10 mouse cellular contexts compared by ENCODE assay signal in the genomic region with DNA sequence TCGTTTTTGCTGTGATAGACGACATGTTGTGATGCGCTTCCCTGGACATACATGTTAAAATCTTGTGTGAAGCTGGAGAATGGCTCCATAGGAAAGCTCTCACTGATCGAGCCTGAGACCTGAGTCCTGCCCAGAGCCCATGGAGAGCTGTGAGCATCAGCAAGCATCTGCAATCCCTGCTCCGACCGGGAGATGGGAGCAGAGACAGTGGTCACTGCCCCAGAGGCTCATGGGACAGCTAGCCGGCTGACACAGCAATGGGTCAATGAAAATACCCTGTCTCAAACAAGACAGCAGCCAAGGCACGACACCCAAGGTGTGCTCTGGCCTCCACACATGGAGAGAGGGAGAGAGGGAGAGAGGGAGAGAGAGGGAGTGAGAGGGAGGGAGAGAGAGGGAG. TPM values are rescaled to one million over a fixed set of nuclear protein-coding genes. Genes with fewer than 3 reads are reported as not detected.
A peak's percentile ranks its signal among the peaks of the same experiment; 100 is the strongest.
DNase-seq lines count a peak whose midpoint lies in the region; ATAC-seq lines count a peak whose summit lies in the region.
"Had no signal": no experiment of that assay in that cellular context is flagged by ENCODE, and none has a peak within 500 bp of the region (broad histone marks: within the 10 kb centered on the region; RNA-seq: fewer than 3 reads in every experiment).

No protein-coding gene starts in this region.

- H3K4me3 ChIP-seq in kidney, embryonic 16.5 days (ENCODE audit: low read length), result no peak overlapping the region
- no peak overlapping the region for H3K4me3 ChIP-seq in kidney, embryonic 14.5 days (ENCODE audit: low read length)
- H3K4me3 ChIP-seq in neural tube, embryonic 11.5 days (ENCODE audit: low read depth, low read length), result no peak overlapping the region
- H3K4me3 ChIP-seq in forebrain, embryonic 11.5 days (ENCODE audit: low read depth, low read length), result no peak overlapping the region
- H3K4me3 ChIP-seq: erythroblast, embryonic 14.5 days; stomach, embryonic 15.5 days had no signal

- no peak for ATAC-seq in kidney, embryonic 16.5 days (ENCODE audit: low FRiP score, low TSS enrichment)
- ATAC-seq in kidney, embryonic 14.5 days (ENCODE audit: low FRiP score, low TSS enrichment), result 0 out of 2 replicates have a peak, but pooled peaks have one; percentile 43
- no peak for ATAC-seq in neural tube, embryonic 11.5 days (ENCODE audit: insufficient read depth, low FRiP score, low TSS enrichment)
- ATAC-seq in forebrain, embryonic 11.5 days (replicated peaks; ENCODE audit: low FRiP score), result no peak

- no peaks in the 10 kb centered on the region for H3K9me3 ChIP-seq in kidney, embryonic 16.5 days (ENCODE audit: low read length)
- no peaks in the 10 kb centered on the region for H3K9me3 ChIP-seq in kidney, embryonic 14.5 days (ENCODE audit: control insufficient read depth, low read length)
- no peaks in the 10 kb centered on the region for H3K9me3 ChIP-seq in neural tube, embryonic 11.5 days (ENCODE audit: control insufficient read depth, low read length)
- no peaks in the 10 kb centered on the region for H3K9me3 ChIP-seq in forebrain, embryonic 11.5 days (ENCODE audit: control insufficient read depth, low read length)
- H3K9me3 ChIP-seq: stomach, embryonic 15.5 days had no signal

- H3K27ac ChIP-seq in kidney, embryonic 16.5 days (ENCODE audit: low read length), result no peak overlapping the region
- H3K27ac ChIP-seq in kidney, embryonic 14.5 days (ENCODE audit: low read depth, low read length), result no peak overlapping the region
- H3K27ac ChIP-seq in neural tube, embryonic 11.5 days (ENCODE audit: low read depth, low read length), result no peak overlapping the region
- H3K27ac ChIP-seq in forebrain, embryonic 11.5 days (ENCODE audit: low read depth, low read length), result no peak overlapping the region
- H3K27ac ChIP-seq: stomach, embryonic 15.5 days had no signal

- H3K9ac ChIP-seq in kidney, embryonic 16.5 days (replicated peaks; ENCODE audit: low read length), result no peak overlapping the region
- no peak overlapping the region for H3K9ac ChIP-seq in kidney, embryonic 14.5 days (ENCODE audit: low read depth, low read length)
- no peak overlapping the region for H3K9ac ChIP-seq in neural tube, embryonic 11.5 days (ENCODE audit: low read length)
- no peak overlapping the region for H3K9ac ChIP-seq in forebrain, embryonic 11.5 days (ENCODE audit: low read length)
- H3K9ac ChIP-seq: stomach, embryonic 15.5 days had no signal

- H3K36me3 ChIP-seq in kidney, embryonic 16.5 days (ENCODE audit: insufficient read depth, low read length), result no peaks in the 10 kb centered on the region
- H3K36me3 ChIP-seq in kidney, embryonic 14.5 days (ENCODE audit: control insufficient read depth, insufficient read depth, low read length), result no peaks in the 10 kb centered on the region
- no peaks in the 10 kb centered on the region for H3K36me3 ChIP-seq in neural tube, embryonic 11.5 days (ENCODE audit: control insufficient read depth, insufficient read depth, low read length)
- H3K36me3 ChIP-seq in forebrain, embryonic 11.5 days (ENCODE audit: control insufficient read depth, insufficient read depth, low read length), result no peaks in the 10 kb centered on the region
- H3K36me3 ChIP-seq: stomach, embryonic 15.5 days had no signal

- DNase-seq in adrenal gland, adult 2 months, result peak; percentile 42
- no peak for DNase-seq in adrenal gland, adult (ENCODE audit: inconsistent age in 2 of 2, low spot score in 1 of 2)
- DNase-seq in kidney, adult 11 months, result peak; percentile 50
- DNase-seq in neural tube, embryonic 11.5 days (ENCODE audit: low spot score), result peak; percentile 45
- DNase-seq in urinary bladder, postnatal 14 days (ENCODE audit: low spot score), result no peak
- no peak for DNase-seq in forebrain, embryonic 11.5 days (ENCODE audit: low spot score)

- WGBS in kidney, embryonic 16.5 days, result 58% methylated on average over 8 of the region's 8 CpGs
- WGBS in kidney, embryonic 14.5 days, result 57% methylated on average over 8 of the region's 8 CpGs
- WGBS in neural tube, embryonic 11.5 days, result 48% methylated on average over 8 of the region's 8 CpGs
- WGBS in forebrain, embryonic 11.5 days, result 56% methylated on average over 8 of the region's 8 CpGs

- H3K4me1 ChIP-seq in kidney, embryonic 16.5 days (ENCODE audit: insufficient read depth, low read length), result 0 out of 2 replicates have a peak, but pooled peaks cover 2% of the 10 kb centered on the region
- no peaks in the 10 kb centered on the region for H3K4me1 ChIP-seq in kidney, embryonic 14.5 days (ENCODE audit: control insufficient read depth, insufficient read depth, low read length)
- peaks cover 25% of the 10 kb centered on the region for H3K4me1 ChIP-seq in neural tube, embryonic 11.5 days (ENCODE audit: control insufficient read depth, insufficient read depth, low read length)
- peaks cover 5% of the 10 kb centered on the region; the same call in 1 of the 2 replicates for H3K4me1 ChIP-seq in forebrain, embryonic 11.5 days (replicated peaks; ENCODE audit: control insufficient read depth, insufficient read depth, low read length)

- no peaks in the 10 kb centered on the region for H3K27me3 ChIP-seq in kidney, embryonic 16.5 days (ENCODE audit: insufficient read depth, low read length)
- no peaks in the 10 kb centered on the region for H3K27me3 ChIP-seq in kidney, embryonic 14.5 days (ENCODE audit: control insufficient read depth, insufficient read depth, low read length)
- H3K27me3 ChIP-seq in neural tube, embryonic 11.5 days (ENCODE audit: control insufficient read depth, insufficient read depth, low read length), result no peaks in the 10 kb centered on the region
- H3K27me3 ChIP-seq in forebrain, embryonic 11.5 days (ENCODE audit: control insufficient read depth, insufficient read depth, low read length), result no peaks in the 10 kb centered on the region
- H3K27me3 ChIP-seq: stomach, embryonic 15.5 days had no signal

- no peak overlapping the region for H3K4me2 ChIP-seq in kidney, embryonic 16.5 days (replicated peaks; ENCODE audit: low read depth, low read length)
- H3K4me2 ChIP-seq in kidney, embryonic 14.5 days (replicated peaks; ENCODE audit: low read depth, low read length), result no peak overlapping the region
- H3K4me2 ChIP-seq in neural tube, embryonic 11.5 days (ENCODE audit: low read depth), result no peak overlapping the region
- H3K4me2 ChIP-seq in forebrain, embryonic 11.5 days (ENCODE audit: low read depth, low read length, severe bottlenecking), result no peak overlapping the region
- H3K4me2 ChIP-seq: stomach, embryonic 15.5 days had no signal

RNA-seq across cellular contexts. Expression of a gene that starts 26.6 kb away (rescaled TPM):
- total RNA-seq in adrenal gland, adult 2 months (2021), result 10 to 100 TPM; 72.6 to 91.6 TPM
- polyA plus RNA-seq in adrenal gland, adult 2 months (2012; rRNA removed), result 84.0 and 89.4 TPM in 2 replicates
- polyA plus RNA-seq in kidney, embryonic 16.5 days (2015; fragmentation: Nextera tagmentation; extraction: Ambion mirVana), result 19.4 and 21.4 TPM in 2 replicates
- 46.6 and 50.2 TPM in 2 replicates for polyA plus RNA-seq in kidney, embryonic 14.5 days (2014; fragmentation: Nextera tagmentation; extraction: Ambion mirVana)
- polyA plus RNA-seq in neural tube, embryonic 11.5 days (2014; fragmentation: Nextera tagmentation; extraction: Ambion mirVana), result 109 and 123 TPM in 2 replicates
- polyA plus RNA-seq in forebrain, embryonic 11.5 days (2014; fragmentation: Nextera tagmentation; extraction: Ambion mirVana), result 133 and 144 TPM in 2 replicates

Comparison
In these comparisons a context has a peak if more than half of its experiments do, and no peak if none do; other contexts are left out.
1. DNase-seq: peak in adrenal gland, adult 2 months (single experiment), kidney, adult 11 months (single experiment) and neural tube, embryonic 11.5 days (single experiment); none in adrenal gland, adult (0 of 2), urinary bladder, postnatal 14 days (single experiment) and forebrain, embryonic 11.5 days (single experiment).